ENCODE assay signal across 12 mouse cellular contexts in the genomic region with DNA sequence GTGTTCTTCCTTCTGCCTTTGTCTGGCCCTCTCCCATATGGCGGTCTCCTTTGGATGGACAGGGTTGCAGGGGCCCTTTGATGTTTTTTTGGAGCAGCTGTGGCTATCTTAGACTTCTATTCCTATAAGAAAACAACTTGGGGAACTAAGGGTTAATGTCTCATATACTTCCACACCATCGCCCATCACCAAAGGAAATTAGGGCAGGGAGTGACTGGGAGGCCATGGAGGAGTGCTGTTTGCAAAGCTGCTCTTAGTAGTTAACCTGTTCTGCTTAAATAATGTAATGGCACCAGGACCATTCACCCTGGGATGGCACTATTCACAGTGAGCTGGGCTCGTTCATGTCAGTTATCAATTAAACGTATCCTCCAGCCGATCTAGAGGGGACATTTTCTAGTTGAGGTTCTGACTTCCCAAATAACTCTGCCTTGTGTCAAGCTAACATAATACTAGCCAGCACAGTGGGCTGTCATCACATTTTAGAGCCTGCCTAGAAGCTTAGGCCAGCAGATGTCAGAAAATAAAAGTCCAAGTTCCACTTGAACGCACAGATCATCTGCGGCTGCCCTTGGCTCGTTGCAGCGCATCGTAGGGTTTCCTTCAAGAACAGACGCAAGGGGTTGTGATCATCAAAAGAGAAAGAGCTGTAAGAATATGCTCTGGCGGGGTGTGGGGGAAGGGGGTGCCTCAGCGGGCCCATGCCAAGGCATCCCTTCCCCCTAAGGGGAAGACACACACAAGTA. TPM values are rescaled to one million over a fixed set of nuclear protein-coding genes. Genes with fewer than 3 reads are reported as not detected.
DNase-seq lines count a peak whose midpoint lies in the region; ATAC-seq and TF ChIP-seq lines count a peak whose summit lies in the region.
"Had no signal": no experiment of that assay in that cellular context is flagged by ENCODE, and none has a peak within 500 bp of the region (broad histone marks: within the 10 kb centered on the region; RNA-seq: fewer than 3 reads in every experiment).

No protein-coding gene starts in this region.

- no peak overlapping the region for H3K4me3 ChIP-seq in forebrain, embryonic 11.5 days (ENCODE audit: low read depth, low read length)
- H3K4me3 ChIP-seq in forebrain, embryonic 15.5 days = no peak overlapping the region
- H3K4me3 ChIP-seq in kidney, postnatal 0 days (replicated peaks; ENCODE audit: low read depth, low read length) = no peak overlapping the region
- no peak overlapping the region for H3K4me3 ChIP-seq in CH12.LX (replicated peaks in 1 of 3; ENCODE audit: low read depth in 2 of 3, low read length in 2 of 3, poor library complexity in 1 of 3)
- no peak overlapping the region for H3K4me3 ChIP-seq in intestine, embryonic 16.5 days (ENCODE audit: low read length)
- H3K4me3 ChIP-seq: megakaryocyte, embryonic 14.5 days; neural tube, embryonic 13.5 days had no signal

- no peaks in the 10 kb centered on the region for H3K79me2 ChIP-seq in CH12.LX (replicated peaks; ENCODE audit: control insufficient read depth, extremely low read depth, insufficient read depth, poor library complexity, severe bottlenecking)

- no peak for TF ChIP-seq CTCF in kidney, postnatal 0 days (IDR thresholded peaks at IDR 0.05; ENCODE audit: low read depth)
- no peak for TF ChIP-seq CTCF in CH12.LX (conservative IDR thresholded peaks at IDR 0.05 in 1 of 2, IDR thresholded peaks at IDR 0.05 in 1 of 2; ENCODE audit: low read depth in 2 of 2, low read length in 2 of 2)

- in situ Hi-C loops in CH12.LX (cut with MboI; ENCODE audit: low pct_ligation_motif_present, low pct_unique_long_range_greater_than_20kb, low sequenced_read_pairs) = no loop called here

- 41% methylated on average over 13 of the region's 13 CpGs for WGBS in forebrain, embryonic 11.5 days
- WGBS in forebrain, embryonic 15.5 days = 30% methylated on average over 13 of the region's 13 CpGs
- 33% methylated on average over 13 of the region's 13 CpGs for WGBS in kidney, postnatal 0 days
- 76% methylated on average over 13 of the region's 13 CpGs for WGBS in intestine, embryonic 16.5 days

- no peak for DNase-seq in forebrain, embryonic 11.5 days (ENCODE audit: low spot score)
- peak; percentile 39 for DNase-seq in kidney, postnatal 0 days (ENCODE audit: low spot score)
- no peak for DNase-seq in kidney, adult 8-10 months
- DNase-seq in CH12.LX (ENCODE audit: extremely low read depth) = no peak
- DNase-seq in cerebellum, adult 9-11 months = no peak
- DNase-seq in adrenal gland, postnatal 36 days = no peak
- DNase-seq: B cell, adult 2 months; right cerebral cortex, adult 18-20 months had no signal

- TF ChIP-seq EP300 in CH12.LX (IDR thresholded peaks at IDR 0.05; ENCODE audit: low read length) = no peak

- no peaks in the 10 kb centered on the region for H3K36me3 ChIP-seq in forebrain, embryonic 11.5 days (ENCODE audit: control insufficient read depth, insufficient read depth, low read length)
- H3K36me3 ChIP-seq in forebrain, embryonic 15.5 days = no peaks in the 10 kb centered on the region
- H3K36me3 ChIP-seq in kidney, postnatal 0 days (ENCODE audit: insufficient read depth, low read length) = no peaks in the 10 kb centered on the region
- no peaks in the 10 kb centered on the region for H3K36me3 ChIP-seq in CH12.LX (replicated peaks in 1 of 2; ENCODE audit: control insufficient read depth in 1 of 2, insufficient read depth in 1 of 2, low read length in 1 of 2)
- H3K36me3 ChIP-seq in intestine, embryonic 16.5 days (ENCODE audit: control insufficient read depth, insufficient read depth, low read length) = no peaks in the 10 kb centered on the region
- H3K36me3 ChIP-seq: neural tube, embryonic 13.5 days had no signal

- H3K27me3 ChIP-seq in forebrain, embryonic 11.5 days (ENCODE audit: control insufficient read depth, insufficient read depth, low read length) = no peaks in the 10 kb centered on the region
- no peaks in the 10 kb centered on the region for H3K27me3 ChIP-seq in forebrain, embryonic 15.5 days
- no peaks in the 10 kb centered on the region for H3K27me3 ChIP-seq in kidney, postnatal 0 days (ENCODE audit: insufficient read depth, low read length)
- peaks cover 2% of the 10 kb centered on the region for H3K27me3 ChIP-seq in CH12.LX (replicated peaks)
- H3K27me3 ChIP-seq in intestine, embryonic 16.5 days (replicated peaks; ENCODE audit: control insufficient read depth, insufficient read depth, low read length) = no peaks in the 10 kb centered on the region
- H3K27me3 ChIP-seq: neural tube, embryonic 13.5 days had no signal

- no peak for TF ChIP-seq POLR2A in CH12.LX (IDR thresholded peaks at IDR 0.05; ENCODE audit: low read depth, low read length)

- 0 out of 2 replicates have a peak overlapping the region, but pooled peaks have one; percentile 11 for H3K4me2 ChIP-seq in forebrain, embryonic 11.5 days (ENCODE audit: low read depth, low read length, severe bottlenecking)
- no peak overlapping the region for H3K4me2 ChIP-seq in forebrain, embryonic 15.5 days (replicated peaks)
- no peak overlapping the region; the same call in 1 of the 2 replicates for H3K4me2 ChIP-seq in kidney, postnatal 0 days (ENCODE audit: low read length)
- H3K4me2 ChIP-seq in CH12.LX (ENCODE audit: insufficient read depth, low read depth, poor library complexity, severe bottlenecking) = peak overlapping the region; percentile 83
- H3K4me2 ChIP-seq in intestine, embryonic 16.5 days (ENCODE audit: low read depth, low read length) = no peak overlapping the region
- H3K4me2 ChIP-seq: neural tube, embryonic 13.5 days had no signal

- H3K9ac ChIP-seq in forebrain, embryonic 11.5 days (ENCODE audit: low read length) = no peak overlapping the region
- H3K9ac ChIP-seq in forebrain, embryonic 15.5 days (replicated peaks) = no peak overlapping the region
- H3K9ac ChIP-seq in kidney, postnatal 0 days (ENCODE audit: low read depth, low read length) = no peak overlapping the region
- no peak overlapping the region for H3K9ac ChIP-seq in CH12.LX (ENCODE audit: insufficient read depth, low read depth)
- H3K9ac ChIP-seq in intestine, embryonic 16.5 days (ENCODE audit: low read depth, low read length) = no peak overlapping the region
- H3K9ac ChIP-seq: neural tube, embryonic 13.5 days had no signal

- dilution Hi-C loops in CH12.LX (cut with MboI; ENCODE audit: extremely low pct_ligation_motif_present, extremely low pct_unique_long_range_greater_than_20kb, low sequenced_read_pairs) = no loop called here

- ATAC-seq in forebrain, embryonic 11.5 days (replicated peaks; ENCODE audit: low FRiP score) = no peak
- no peak for ATAC-seq in forebrain, embryonic 15.5 days (replicated peaks)
- ATAC-seq in kidney, postnatal 0 days (replicated peaks; ENCODE audit: low FRiP score, low read depth) = no peak
- no peak for ATAC-seq in intestine, embryonic 16.5 days

- H3K9me3 ChIP-seq in forebrain, embryonic 11.5 days (ENCODE audit: control insufficient read depth, low read length) = no peaks in the 10 kb centered on the region
- H3K9me3 ChIP-seq in forebrain, embryonic 15.5 days = no peaks in the 10 kb centered on the region
- no peaks in the 10 kb centered on the region for H3K9me3 ChIP-seq in kidney, postnatal 0 days (replicated peaks; ENCODE audit: low read length)
- H3K9me3 ChIP-seq in CH12.LX (replicated peaks; ENCODE audit: low read length) = no peaks in the 10 kb centered on the region
- H3K9me3 ChIP-seq in intestine, embryonic 16.5 days (ENCODE audit: control insufficient read depth, low read length) = no peaks in the 10 kb centered on the region
- H3K9me3 ChIP-seq: neural tube, embryonic 13.5 days had no signal

- no peak overlapping the region for H3K27ac ChIP-seq in forebrain, embryonic 11.5 days (ENCODE audit: low read depth, low read length)
- no peak overlapping the region for H3K27ac ChIP-seq in forebrain, embryonic 15.5 days (replicated peaks)
- H3K27ac ChIP-seq in kidney, postnatal 0 days = peak overlapping the region; percentile 57; the same call in 1 of the 2 replicates
- no peak overlapping the region for H3K27ac ChIP-seq in CH12.LX (ENCODE audit: insufficient read depth, low read depth)
- peak overlapping the region; percentile 50; the same call in 1 of the 2 replicates for H3K27ac ChIP-seq in intestine, embryonic 16.5 days (ENCODE audit: low read length)
- H3K27ac ChIP-seq: neural tube, embryonic 13.5 days had no signal

- no peak for TF ChIP-seq RAD21 in CH12.LX (IDR thresholded peaks at IDR 0.05; ENCODE audit: low read depth, low read length)

- H3K4me1 ChIP-seq in forebrain, embryonic 11.5 days (replicated peaks; ENCODE audit: control insufficient read depth, insufficient read depth, low read length) = peaks cover 19% of the 10 kb centered on the region
- peaks cover 22% of the 10 kb centered on the region for H3K4me1 ChIP-seq in forebrain, embryonic 15.5 days
- 0 out of 2 replicates have a peak, but pooled peaks cover 7% of the 10 kb centered on the region for H3K4me1 ChIP-seq in kidney, postnatal 0 days (replicated peaks; ENCODE audit: insufficient read depth, low read length)
- no peaks in the 10 kb centered on the region for H3K4me1 ChIP-seq in CH12.LX (ENCODE audit: control insufficient read depth in 1 of 2, insufficient read depth in 2 of 2)
- H3K4me1 ChIP-seq in intestine, embryonic 16.5 days (ENCODE audit: control insufficient read depth, insufficient read depth, low read length) = peaks cover 10% of the 10 kb centered on the region

TF ChIP-seq in CH12.LX, 34 proteins besides CTCF, POLR2A, EP300 and RAD21:
- no peak for TF ChIP-seq POLR2AphosphoS2 (IDR thresholded peaks at IDR 0.05; ENCODE audit: low read depth, low read length)
TF ChIP-seq in CH12.LX: peak in this region for 0.

RNA-seq across cellular contexts. Expression of a gene that starts 23.4 kb away (rescaled TPM):
- polyA plus RNA-seq in forebrain, embryonic 11.5 days (2014; fragmentation: Nextera tagmentation; extraction: Ambion mirVana) = 0.13 and 0.29 TPM in 2 replicates
- polyA plus RNA-seq in forebrain, embryonic 15.5 days (2015; fragmentation: Nextera tagmentation; extraction: Ambion mirVana) = 0.17 TPM in 1 of 2 replicates, not detected in the other
- polyA plus RNA-seq in kidney, postnatal 0 days (2015; fragmentation: Nextera tagmentation; extraction: Ambion mirVana) = 1.7 and 1.8 TPM in 2 replicates
- total RNA-seq in CH12.LX (2012; rRNA removed) (not detected in 2 replicates), CH12.LX (2014; rRNA removed) (not detected in 2 replicates)
- not detected in 2 replicates for polyA plus RNA-seq in CH12.LX (2012; ENCODE audit: insufficient read length, low read depth)
- 0.61 and 0.65 TPM in 2 replicates for polyA plus RNA-seq in intestine, embryonic 16.5 days (2015; fragmentation: Nextera tagmentation; extraction: Ambion mirVana)
- total RNA-seq in adrenal gland, postnatal 36 days (2021) = under 1 TPM in 1 of 2 experiments, not detected in 1; 0.26 TPM

Comparison
In these comparisons a context has a peak if more than half of its experiments do, and no peak if none do; other contexts are left out.
1. H3K4me2 ChIP-seq: peak in forebrain, embryonic 11.5 days (single experiment) and CH12.LX (single experiment); none in forebrain, embryonic 15.5 days (single experiment), kidney, postnatal 0 days (single experiment) and intestine, embryonic 16.5 days (single experiment).
2. H3K27ac ChIP-seq: peak in kidney, postnatal 0 days (single experiment) and intestine, embryonic 16.5 days (single experiment); none in forebrain, embryonic 11.5 days (single experiment), forebrain, embryonic 15.5 days (single experiment) and CH12.LX (single experiment).